Mouse (Mus musculus) skeletal muscle tissue, adult 2 months (tissue): ENCODE data around the gene Irf4.

ENCODE experiments used
- DNase-seq: peaks from one replicate; pipeline ENCODE4 v3.0.0-alpha.2; 2012; ENCODE audit warnings: low read depth, low spot score

The Irf4 gene

GRCm38 (mm10) chr13:30738310-30738840 is 10.7 kb upstream of the Irf4 start:
- DNase-seq = no peak

DNA sequence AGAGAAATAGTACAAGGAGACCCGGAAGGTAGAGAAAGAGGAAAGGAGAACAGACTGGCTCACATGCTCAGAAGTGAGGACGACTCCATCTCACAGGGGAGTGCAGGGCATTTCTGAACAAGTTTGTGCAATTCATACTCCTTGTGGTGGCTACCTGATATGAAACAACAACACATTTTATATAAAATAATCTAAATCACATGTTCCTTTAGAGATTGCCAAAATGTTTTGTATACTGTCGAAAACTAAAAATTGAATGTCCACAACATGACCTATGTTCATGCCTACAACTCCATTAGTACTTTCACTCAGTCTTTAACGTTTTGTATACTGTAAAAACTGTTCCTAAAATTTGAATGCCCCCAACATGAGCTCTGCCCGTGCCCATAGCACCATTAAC is 7.9 kb upstream of the Irf4 start:
- no peak for DNase-seq

GRCm38 (mm10) chr13:30742411-30742970 is 6.5 kb upstream of the Irf4 start:
- DNase-seq = no peak

- no peak for DNase-seq
These were observed 3.9 kb upstream of the Irf4 start for GRCm38 (mm10) chr13:30745121-30745520.

DNA sequence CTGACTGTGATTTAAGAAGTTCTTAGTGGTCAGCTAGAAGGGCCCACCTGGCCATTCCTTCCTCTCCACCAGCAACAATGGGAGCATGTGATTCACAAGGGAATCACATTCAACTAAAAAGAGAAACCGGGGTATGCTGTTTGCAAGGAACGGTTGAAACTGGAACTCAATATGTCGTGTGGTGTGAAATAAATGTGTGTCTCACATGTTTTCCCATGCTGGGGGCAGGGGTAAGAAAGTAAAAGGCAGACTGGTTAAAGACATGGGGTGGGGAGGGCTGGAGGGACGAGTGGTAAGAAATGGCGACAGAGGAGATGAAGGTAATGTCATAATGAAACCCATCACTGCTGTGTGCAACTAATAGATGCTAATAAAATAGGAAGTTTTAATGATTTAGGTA is 2.0 kb upstream of the Irf4 start:
- DNase-seq = no peak

DNA sequence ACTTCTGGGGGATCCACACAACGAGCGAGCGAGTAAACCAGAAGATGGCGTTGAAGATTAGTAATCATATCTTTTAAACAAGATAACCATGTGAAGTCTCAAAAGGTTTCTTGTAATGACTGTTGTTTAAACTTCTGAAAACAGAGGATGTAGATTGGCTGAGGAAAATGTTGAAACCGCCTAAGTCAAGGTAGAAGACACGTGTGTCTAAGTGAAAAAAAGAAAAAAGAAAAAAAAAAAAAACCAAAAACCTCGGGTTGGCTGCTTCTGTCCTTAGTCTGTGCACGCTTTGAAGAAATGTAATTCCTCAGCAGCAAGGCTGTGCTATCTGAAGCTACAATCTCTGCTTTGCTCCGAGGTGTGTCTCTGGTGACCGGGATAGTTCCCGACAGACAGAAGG is 1.5 kb upstream of the Irf4 start:
- DNase-seq = no peak

GRCm38 (mm10) chr13:30748321-30748720 is 705 bp upstream of the Irf4 start:
- no peak for DNase-seq

GRCm38 (mm10) chr13:30749557-30750141 is 623 bp downstream of the Irf4 start:
- DNase-seq = no peak

DNA sequence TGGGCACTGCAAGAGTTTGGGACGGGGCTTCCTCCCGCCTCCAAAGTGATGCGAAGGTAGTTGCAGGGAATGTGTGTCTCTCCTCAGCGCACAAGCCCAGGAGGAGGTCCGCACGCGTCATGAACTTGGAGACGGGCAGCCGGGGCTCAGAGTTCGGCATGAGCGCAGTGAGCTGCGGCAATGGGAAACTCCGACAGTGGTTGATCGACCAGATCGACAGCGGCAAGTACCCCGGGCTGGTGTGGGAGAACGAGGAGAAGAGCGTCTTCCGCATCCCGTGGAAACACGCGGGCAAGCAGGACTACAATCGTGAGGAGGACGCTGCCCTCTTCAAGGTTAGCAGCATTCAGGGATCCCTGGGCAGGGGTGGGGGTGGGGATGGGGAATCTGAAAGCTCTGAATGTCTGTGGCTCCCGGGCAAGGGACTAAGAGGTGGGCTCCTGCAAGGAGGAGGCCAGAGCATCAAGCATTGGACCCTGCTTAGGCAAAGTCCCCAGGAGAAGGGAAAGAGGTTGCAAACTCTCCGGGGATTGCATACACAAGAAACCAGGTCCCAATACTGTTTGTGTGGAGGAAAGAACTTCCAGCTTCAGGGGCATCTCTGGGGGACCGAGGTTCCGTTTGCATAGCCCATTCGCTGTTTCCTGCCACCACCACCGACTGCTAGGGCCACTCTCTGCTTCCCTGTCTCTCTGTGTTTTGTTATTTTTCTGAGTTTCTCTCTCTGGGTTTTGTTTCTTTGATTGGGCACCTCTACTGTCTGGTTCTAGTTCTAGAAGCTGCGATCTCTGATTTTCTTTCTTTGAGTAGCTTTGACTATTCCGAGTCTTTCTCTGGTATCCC is 1.7 kb downstream of the Irf4 start:
- DNase-seq = no peak

GRCm38 (mm10) chr13:30751304-30751580 is 2.2 kb downstream of the Irf4 start:
- no peak for DNase-seq

- DNase-seq = no peak
These were observed 3.7 kb downstream of the Irf4 start for GRCm38 (mm10) chr13:30752581-30753187.

DNA sequence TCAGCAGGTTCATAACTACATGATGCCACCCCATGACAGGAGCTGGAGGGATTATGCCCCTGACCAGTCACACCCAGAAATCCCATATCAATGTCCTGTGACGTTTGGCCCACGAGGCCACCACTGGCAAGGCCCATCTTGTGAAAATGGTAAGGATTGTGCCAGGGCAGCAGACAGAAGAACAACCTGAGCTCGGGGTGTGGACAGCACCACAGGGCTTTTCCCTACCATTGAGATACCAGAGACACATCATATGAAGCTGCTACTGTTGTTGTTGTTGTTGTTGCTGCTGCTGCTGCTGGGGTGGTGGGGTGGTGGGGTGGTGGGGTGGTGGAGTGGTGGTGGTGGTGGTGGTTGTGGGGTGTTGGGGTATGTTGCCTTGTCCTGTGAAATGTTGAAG is 4.4 kb downstream of the Irf4 start:
- no peak for DNase-seq

- no peak for DNase-seq
These were observed 5.0 kb downstream of the Irf4 start for GRCm38 (mm10) chr13:30754066-30754465.

GRCm38 (mm10) chr13:30754825-30755476 is 5.9 kb downstream of the Irf4 start:
- DNase-seq = no peak

DNA sequence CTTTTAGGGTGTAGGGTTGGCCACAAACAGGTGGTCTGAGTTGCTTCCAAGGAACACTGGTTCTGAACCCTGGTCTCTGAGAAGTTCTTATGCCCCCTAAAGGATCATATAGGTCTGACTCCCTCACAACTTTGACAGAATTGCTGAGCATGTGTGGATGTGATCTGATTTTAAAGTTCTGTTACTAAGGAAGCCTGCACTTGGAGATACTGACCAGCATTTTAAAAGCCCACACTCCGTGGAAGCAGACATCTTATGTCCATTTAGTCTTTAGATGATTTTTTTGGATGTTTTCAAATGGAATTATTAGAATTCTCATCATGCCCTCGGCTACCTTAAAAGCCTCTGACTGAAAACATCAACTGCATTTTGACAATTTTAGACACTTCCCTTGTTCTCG is 6.6 kb downstream of the Irf4 start:
- DNase-seq = no peak

- DNase-seq = no peak
These were observed 7.1 kb downstream of the Irf4 start for GRCm38 (mm10) chr13:30755998-30756639.

DNA sequence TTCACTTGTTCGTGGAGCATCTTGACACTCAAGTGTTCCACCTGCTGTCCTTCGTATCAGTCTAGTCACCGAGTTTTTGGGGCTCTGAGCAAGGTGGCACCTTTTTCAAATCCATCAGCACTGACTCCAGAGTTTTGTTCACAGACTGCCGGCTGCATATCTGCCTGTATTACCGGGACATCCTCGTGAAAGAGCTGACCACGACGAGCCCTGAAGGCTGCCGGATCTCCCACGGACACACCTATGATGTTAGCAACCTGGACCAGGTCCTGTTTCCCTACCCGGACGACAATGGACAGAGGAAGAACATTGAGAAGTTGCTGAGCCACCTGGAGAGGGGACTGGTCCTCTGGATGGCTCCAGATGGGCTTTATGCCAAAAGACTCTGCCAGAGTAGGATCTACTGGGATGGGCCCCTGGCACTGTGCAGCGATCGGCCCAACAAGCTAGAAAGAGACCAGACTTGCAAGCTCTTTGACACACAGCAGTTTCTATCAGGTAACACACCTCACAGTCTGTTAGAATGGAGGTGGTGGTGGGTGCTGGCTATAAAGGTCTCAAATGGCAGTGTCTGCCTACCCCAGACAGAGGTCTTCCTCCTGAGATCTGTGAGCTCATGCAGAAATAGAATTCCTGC is 8.4 kb downstream of the Irf4 start:
- no peak for DNase-seq

- no peak for DNase-seq
These were observed 9.9 kb downstream of the Irf4 start for GRCm38 (mm10) chr13:30758789-30759381.

DNA sequence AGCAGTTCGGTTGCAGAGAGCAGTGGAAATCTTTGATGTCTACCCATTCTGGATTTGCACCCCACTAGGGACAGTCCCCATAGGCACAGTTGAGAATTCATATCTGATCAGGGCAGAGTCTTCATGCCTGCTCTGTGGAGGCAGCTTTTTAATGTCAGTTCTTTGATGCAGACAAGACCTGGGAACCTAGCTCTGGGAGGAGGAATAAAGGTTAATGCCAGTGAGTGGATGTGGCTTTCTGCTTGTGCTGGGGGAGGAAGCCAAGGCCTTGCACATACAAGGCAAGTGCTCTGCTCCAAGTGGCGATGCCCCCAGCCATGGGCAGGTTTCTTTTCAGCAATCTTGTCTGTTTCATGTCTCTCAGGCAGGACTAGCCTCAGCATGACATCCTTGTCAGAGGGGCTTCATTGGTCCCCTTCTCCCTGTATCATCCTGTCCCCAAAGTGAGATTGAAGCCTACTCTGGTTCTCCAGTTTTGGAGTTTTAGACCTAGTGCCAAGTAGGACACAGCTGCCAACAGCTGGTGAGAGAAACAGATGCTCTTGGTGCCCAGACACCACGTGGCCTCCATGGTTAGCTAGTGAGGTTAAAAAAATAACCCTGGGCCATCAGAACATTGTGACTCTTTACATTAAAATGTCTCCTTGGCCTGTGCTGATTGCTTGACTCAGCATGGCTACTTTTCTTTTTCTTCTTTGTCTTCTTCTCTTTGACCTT is 11.5 kb downstream of the Irf4 start:
- DNase-seq = no peak

DNA sequence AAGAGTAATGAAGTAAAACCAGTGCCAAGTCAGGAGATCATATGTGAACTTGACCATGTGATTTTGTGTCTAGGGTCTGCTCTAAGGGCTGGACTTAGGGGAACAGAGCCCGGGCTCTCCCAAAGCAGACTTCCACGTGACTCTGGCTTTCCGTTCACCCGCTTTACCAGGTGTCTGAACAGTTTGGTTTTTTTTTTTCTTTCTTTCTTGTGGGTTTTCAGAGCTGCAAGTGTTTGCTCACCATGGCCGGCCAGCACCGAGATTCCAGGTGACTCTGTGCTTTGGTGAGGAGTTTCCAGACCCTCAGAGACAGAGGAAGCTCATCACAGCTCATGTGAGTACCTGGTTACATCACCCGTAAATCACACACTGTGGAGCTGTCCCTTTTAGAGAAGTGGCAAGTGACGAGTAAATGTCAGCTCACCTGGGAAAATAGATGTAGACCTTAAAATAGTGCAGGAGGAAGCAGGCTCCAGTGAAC is 12.2 kb downstream of the Irf4 start:
- DNase-seq = no peak
